Mouse (Mus musculus): Measurements from ENCODE around the gene Gm17374. TPM values are rescaled to one million over a fixed set of nuclear protein-coding genes. Genes with fewer than 3 reads are reported as not detected.
"Not testable (repeated sequence)": the region's sequence is repeated elsewhere in the genome, so short reads cannot be mapped to it uniquely, and the experiment has no call there.

Gm17374 gene
- polyA plus RNA-seq (2015; fragmentation: Nextera tagmentation; extraction: Ambion mirVana): not detected in 2 replicates

DNA sequence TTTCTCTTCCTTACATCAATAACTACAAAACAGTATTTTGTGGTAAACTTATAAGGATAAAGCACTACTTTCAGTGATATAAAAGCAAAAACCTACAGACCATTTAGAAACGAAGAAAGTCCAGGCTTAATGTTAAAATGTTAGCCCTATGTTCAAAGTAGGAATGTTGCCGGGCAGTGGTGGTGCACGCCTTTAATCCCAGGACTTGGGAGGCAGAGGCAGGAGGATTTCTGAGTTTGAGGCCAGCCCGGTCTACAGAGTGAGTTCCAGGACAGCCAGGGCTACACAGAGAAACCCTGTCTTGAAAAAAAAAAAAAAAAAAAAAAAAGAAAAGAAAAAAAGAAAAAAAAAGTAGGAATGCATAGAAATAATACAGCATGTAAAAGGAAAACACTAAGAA lies at the start of gene Gm17374:
Gene Gm17374 (plus strand): TSS at position 301 of the 400 bp plus-strand sequence.
- not testable (repeated sequence) for H3K4me2 ChIP-seq; H3K27me3 ChIP-seq (replicated peaks); ATAC-seq (replicated peaks); H3K4me3 ChIP-seq; H3K27ac ChIP-seq; H3K9ac ChIP-seq; H3K4me1 ChIP-seq; H3K9me3 ChIP-seq
- WGBS: 91% methylated on average over 4 of the region's 4 CpGs
- peaks cover 17% of the 10 kb centered on the region; the same call in 1 of the 2 replicates for H3K36me3 ChIP-seq (replicated peaks)

DNA sequence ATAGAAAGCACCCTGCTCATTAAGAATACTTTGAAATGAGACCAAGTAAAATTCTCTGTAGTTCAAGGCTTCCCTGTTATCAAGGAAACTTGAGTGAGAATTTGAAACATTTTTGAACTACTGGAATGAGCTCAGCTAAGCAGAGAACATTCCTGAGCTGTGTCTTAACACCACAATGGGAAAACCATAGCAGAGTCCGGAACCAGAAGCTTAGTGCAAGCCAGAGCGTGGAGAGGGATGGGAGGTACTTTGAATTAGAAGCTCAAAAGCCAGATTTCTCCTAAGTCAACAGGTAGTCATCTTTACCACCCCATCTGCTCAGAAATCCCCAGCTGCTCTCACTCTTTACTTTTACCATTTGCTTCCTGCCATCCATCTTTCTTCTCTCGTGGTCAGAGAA lies 46.9 kb upstream of the Gm17374 start:
- H3K36me3 ChIP-seq (replicated peaks): no peaks in the 10 kb centered on the region
- H3K4me3 ChIP-seq: no peak overlapping the region
- H3K9ac ChIP-seq: no peak overlapping the region
- H3K4me1 ChIP-seq: no peaks in the 10 kb centered on the region
- H3K27ac ChIP-seq: no peak overlapping the region
- no peaks in the 10 kb centered on the region for H3K27me3 ChIP-seq (replicated peaks)
- 81% methylated on average over 3 of the region's 3 CpGs for WGBS
- no peaks in the 10 kb centered on the region for H3K9me3 ChIP-seq
- no peak overlapping the region for H3K4me2 ChIP-seq
- ATAC-seq (replicated peaks): no peak

DNA sequence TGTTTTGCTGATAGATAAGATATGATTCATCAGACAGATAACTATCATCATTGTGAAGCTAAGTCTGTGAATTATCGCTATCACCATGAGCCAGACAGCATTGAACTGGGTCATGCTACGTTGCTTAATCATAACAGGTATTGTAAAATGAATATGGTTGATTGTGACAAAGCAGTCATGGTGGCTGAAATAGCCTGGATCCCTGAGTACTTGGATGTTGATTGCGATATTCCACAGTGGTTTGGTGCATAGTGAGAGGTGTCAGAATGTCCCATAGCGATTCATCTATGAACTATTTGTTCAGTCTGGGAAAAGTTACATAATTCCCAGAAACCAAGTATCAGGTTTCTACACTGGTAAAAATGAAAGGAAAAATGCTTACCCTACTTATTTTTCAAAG lies 44.2 kb upstream of the Gm17374 start:
- H3K4me2 ChIP-seq: no peak overlapping the region
- no peak overlapping the region for H3K4me3 ChIP-seq
- H3K4me1 ChIP-seq: no peaks in the 10 kb centered on the region
- no peaks in the 10 kb centered on the region for H3K9me3 ChIP-seq
- no peak overlapping the region for H3K9ac ChIP-seq
- no peaks in the 10 kb centered on the region for H3K27me3 ChIP-seq (replicated peaks)
- 92% methylated on average over 4 of the region's 4 CpGs for WGBS
- no peaks in the 10 kb centered on the region for H3K36me3 ChIP-seq (replicated peaks)
- no peak for ATAC-seq (replicated peaks)
- H3K27ac ChIP-seq: no peak overlapping the region

DNA sequence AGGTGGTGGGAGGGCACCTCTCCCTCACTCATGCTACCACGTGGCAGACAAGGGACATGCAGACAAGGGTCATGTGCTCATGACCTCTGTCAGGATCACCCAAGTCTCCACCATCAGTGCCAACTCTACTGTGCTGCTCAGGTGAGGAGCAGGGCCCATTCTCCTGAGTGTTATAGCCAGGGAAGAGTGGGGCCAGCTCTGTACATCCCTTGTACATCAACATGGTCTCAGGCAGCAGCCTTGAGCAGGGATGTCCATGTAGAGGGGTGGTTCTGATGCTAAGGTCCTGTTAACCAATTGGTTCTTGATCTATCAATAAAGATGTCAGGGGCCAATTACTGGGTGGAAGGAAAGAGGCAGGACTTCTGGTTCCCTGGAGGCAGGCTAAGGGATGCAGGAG lies 42.9 kb upstream of the Gm17374 start:
- Histone ChIP-seq H3K4me3 (no peak overlapping the region), H3K9me3 (no peaks in the 10 kb centered on the region), H3K9ac (no peak overlapping the region), H3K4me2 (no peak overlapping the region), H3K27me3 (replicated peaks) (no peaks in the 10 kb centered on the region), H3K27ac (no peak overlapping the region), H3K36me3 (replicated peaks) (no peaks in the 10 kb centered on the region), H3K4me1 (no peaks in the 10 kb centered on the region)
- 39% methylated on average over 1 of the region's 1 CpGs for WGBS
- no peak for ATAC-seq (replicated peaks)

DNA sequence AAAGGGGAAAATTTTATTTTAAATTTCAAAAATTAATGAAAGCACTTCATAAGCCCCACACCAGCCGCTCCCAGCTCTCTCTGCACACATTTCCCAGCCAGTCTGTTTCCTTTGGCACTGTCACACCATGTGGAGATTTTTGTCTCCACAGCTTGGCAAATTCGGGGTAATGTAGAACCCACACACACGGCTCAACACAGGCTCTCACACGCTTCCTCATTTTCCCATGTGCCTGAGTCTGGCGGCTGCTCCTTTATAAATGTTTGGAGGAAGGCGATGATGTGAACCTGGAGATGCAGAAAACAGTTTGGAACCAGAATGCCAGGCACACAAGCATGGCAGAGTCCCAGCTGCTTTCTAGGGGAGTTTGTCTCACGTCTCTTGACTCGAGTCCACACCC lies 38.0 kb upstream of the Gm17374 start:
- no peak overlapping the region for H3K9ac ChIP-seq
- 91% methylated on average over 8 of the region's 8 CpGs for WGBS
- ATAC-seq (replicated peaks): no peak
- H3K4me2 ChIP-seq: no peak overlapping the region
- H3K4me3 ChIP-seq: no peak overlapping the region
- H3K36me3 ChIP-seq (replicated peaks): no peaks in the 10 kb centered on the region
- H3K27me3 ChIP-seq (replicated peaks): no peaks in the 10 kb centered on the region
- no peak overlapping the region for H3K27ac ChIP-seq
- no peaks in the 10 kb centered on the region for H3K9me3 ChIP-seq
- no peaks in the 10 kb centered on the region for H3K4me1 ChIP-seq

DNA sequence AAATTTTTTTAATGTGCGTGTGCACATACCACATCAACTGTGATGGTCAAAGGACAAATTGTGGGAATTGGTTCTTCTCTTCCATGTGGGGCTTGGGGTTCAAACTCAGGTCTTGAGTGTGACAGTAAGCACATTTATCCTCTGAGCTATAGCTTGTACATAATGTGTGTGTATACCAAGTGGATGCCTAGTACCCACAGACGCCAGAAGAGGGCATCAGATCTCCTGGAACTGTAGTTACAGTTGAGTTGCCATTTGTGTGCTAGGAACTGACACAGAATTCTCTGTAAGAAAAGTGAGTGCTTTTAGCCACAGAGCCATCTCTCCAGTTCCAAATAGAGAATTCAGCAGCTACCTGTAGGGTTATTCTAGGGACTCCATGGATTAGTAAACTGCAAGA lies 26.3 kb upstream of the Gm17374 start:
- Histone ChIP-seq H3K9ac (no peak overlapping the region), H3K4me3 (no peak overlapping the region), H3K4me2 (no peak overlapping the region), H3K9me3 (no peaks in the 10 kb centered on the region), H3K27me3 (replicated peaks) (no peaks in the 10 kb centered on the region), H3K4me1 (no peaks in the 10 kb centered on the region), H3K27ac (no peak overlapping the region), H3K36me3 (replicated peaks) (peaks cover 25% of the 10 kb centered on the region; the same call in 1 of the 2 replicates)
- no peak for ATAC-seq (replicated peaks)
- 90% methylated on average over 2 of the region's 2 CpGs for WGBS

DNA sequence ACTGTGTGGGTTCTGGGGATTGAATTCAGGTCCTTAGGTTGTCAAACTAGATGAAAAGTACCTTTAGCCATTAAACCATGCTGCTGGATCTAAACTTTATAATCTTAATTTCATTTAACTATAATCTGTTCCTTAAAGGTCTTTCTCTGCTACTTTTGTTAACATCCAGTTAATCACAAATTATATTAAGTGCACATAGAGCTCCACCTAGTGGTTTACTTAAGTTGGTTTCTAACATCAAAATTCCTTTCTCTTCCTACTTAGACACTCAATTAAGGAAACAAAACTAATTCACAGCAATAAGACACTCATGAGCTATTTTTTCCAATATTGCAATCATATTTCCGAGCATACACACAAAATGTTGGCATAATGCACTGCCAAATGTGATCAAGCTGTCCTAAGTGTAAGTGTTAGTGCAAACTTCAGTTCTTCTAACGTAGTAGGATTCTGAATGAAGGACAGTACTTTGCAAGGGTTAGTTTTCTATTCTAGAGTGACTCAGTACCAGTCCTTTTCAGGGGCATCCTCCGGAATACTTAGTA lies 7.4 kb downstream of the Gm17374 start:
- ATAC-seq (replicated peaks): no peak

DNA sequence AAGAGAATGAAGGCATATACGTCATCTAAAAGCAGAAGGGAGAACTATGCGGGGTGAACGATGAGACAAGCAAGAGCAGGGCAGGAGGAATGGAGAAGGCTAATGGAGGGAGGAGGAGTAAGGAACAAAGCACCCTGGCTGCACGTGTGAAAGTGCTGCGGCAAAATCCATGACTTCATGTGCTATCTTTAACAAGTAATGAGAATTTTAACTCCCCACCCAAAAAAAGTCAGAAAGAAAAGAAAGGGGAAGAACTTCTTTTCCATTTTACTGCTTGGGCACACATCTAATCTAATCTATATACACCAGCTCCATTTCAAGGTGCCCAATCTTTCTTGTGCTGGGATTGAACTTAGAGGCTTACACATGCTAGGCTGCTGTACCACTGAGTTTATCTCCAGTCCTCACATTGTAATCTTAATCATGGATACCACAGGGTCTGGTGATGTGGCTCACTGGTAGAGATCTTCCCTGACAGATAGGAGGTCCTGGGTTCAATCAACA lies 11.6 kb downstream of the Gm17374 start:
- 94% methylated on average over 5 of the region's 5 CpGs for WGBS
- no peak overlapping the region for H3K9ac ChIP-seq
- H3K27me3 ChIP-seq (replicated peaks): no peaks in the 10 kb centered on the region
- peaks cover 2% of the 10 kb centered on the region; the same call in 1 of the 2 replicates for H3K36me3 ChIP-seq (replicated peaks)
- no peak overlapping the region for H3K4me2 ChIP-seq
- H3K4me3 ChIP-seq: no peak overlapping the region
- no peaks in the 10 kb centered on the region for H3K9me3 ChIP-seq
- no peak for ATAC-seq (replicated peaks)
- H3K27ac ChIP-seq: no peak overlapping the region
- H3K4me1 ChIP-seq: no peaks in the 10 kb centered on the region

More for the DNA sequence above, 7.4 kb downstream of the Gm17374 start:
- Histone ChIP-seq H3K4me3 (no peak overlapping the region), H3K9me3 (no peaks in the 10 kb centered on the region), H3K27me3 (replicated peaks) (no peaks in the 10 kb centered on the region), H3K36me3 (replicated peaks) (peaks cover 15% of the 10 kb centered on the region; the same call in 1 of the 2 replicates), H3K4me2 (no peak overlapping the region), H3K27ac (no peak overlapping the region), H3K9ac (no peak overlapping the region), H3K4me1 (no peaks in the 10 kb centered on the region)
- 82% methylated on average over 3 of the region's 3 CpGs for WGBS

DNA sequence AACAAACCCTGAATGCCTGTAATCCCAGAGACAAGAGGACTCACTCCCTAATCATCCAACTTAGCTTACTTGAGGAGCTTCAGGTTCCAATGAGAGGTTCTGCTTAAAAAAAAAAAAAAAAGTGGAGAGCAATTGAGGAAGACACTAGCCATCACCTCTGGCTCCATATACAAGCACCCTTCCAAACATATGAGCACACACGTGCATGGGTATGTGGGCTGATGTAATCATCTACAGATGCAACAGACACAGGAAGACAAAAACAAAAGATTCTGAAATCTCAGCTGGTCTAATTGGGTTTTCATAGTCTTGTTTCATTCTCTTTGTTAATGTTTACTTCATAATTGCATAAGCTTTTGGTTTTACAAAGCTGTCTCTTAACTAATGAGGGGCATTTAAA lies 17.2 kb downstream of the Gm17374 start:
- Histone ChIP-seq H3K27me3 (replicated peaks) (no peaks in the 10 kb centered on the region), H3K27ac (no peak overlapping the region), H3K4me2 (no peak overlapping the region), H3K9ac (no peak overlapping the region), H3K36me3 (replicated peaks) (peaks cover 4% of the 10 kb centered on the region; the same call in 1 of the 2 replicates), H3K9me3 (no peaks in the 10 kb centered on the region), H3K4me3 (no peak overlapping the region), H3K4me1 (peaks cover 21% of the 10 kb centered on the region)
- 90% methylated on average over 1 of the region's 1 CpGs for WGBS
- ATAC-seq (replicated peaks): no peak

DNA sequence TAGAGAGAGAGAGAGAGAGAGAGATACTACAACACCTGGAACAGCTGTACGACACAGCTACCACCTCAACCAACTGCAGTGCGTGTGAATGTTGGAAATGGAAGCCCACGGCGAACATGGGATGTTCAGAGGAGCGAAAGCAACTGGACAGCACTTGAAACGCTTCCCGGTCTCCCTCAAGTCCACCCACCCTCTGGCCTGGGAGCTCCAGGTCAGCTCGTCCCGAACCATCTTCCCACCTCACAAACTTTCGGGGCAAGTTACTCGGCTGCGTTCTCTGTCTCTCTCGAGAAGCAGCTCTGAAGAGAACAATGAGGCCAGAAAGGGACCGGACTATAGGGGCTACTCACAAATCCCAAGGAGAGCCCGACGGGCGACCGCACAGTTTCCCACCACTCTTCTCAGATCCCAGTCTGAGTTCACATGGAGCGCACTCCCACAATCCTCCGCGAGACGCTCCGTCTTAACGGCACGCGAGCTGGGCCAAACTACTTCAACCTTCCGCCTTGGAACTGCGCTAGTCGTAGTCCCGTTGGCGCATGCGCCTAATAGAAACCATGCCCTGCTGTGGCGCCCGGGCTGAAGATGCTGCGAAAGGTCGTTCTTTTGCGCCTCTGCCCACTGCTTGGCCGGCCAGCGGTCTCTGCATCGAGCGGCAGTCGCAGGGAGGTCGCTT lies 18.4 kb downstream of the Gm17374 start, which contains the start of the genes Esf1 and Ndufaf5:
Gene Esf1 (minus strand): TSS at position 438 of the 676 bp plus-strand sequence.
Gene Ndufaf5 (plus strand): TSS at position 523 of the 676 bp plus-strand sequence.
- 0 out of 2 replicates have a peak, but pooled peaks cover 6% of the 10 kb centered on the region for H3K36me3 ChIP-seq (replicated peaks)
- no peaks in the 10 kb centered on the region for H3K9me3 ChIP-seq
- peaks cover 21% of the 10 kb centered on the region for H3K4me1 ChIP-seq
- no peaks in the 10 kb centered on the region for H3K27me3 ChIP-seq (replicated peaks)
- under 1% methylated on average over 43 of the region's 43 CpGs for WGBS
- ATAC-seq (replicated peaks): peak; percentile 99
- peak within 1 kb of the TSS; percentile 89 for H3K4me3 ChIP-seq
- H3K9ac ChIP-seq: peak within 1 kb of the TSS; percentile 84
- H3K4me2 ChIP-seq: peak within 1 kb of the TSS; percentile 62
- peak within 1 kb of the TSS; percentile 81 for H3K27ac ChIP-seq

DNA sequence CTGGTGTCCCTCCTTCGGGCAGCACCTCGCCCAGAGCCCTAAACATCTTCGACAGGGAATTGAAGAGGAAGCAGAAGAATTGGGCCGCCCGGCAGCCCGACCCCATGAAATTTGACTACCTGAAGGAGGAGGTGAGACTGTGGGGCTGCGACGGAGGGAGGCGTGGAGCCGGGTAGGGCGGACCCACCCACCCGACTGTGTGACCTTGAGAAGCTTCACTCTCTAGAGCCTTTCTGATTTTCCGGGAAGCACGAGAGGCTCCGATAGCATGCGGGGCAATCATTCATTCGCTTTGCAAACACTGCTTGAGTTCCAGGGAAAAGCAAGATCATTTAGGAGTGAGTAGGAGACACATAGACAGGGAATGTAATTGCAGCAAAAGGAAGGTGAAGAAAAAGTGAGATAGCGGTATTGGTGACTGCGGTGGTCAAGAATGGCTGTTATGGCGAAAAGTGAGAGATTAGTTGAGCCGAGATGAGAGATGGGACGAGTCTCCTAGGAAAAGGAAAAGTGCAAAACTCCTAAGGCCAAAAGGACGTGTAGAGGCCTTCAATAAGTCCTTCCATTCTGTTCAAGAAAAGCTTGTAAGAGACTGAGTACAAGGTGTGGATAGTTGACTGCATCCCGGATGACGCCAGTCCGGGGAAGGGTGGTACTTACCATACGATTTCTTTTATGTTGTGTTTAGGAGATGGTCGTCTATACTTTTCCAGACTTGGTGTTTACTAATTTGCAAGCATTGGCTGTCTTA lies 19.1 kb downstream of the Gm17374 start:
- Histone ChIP-seq H3K4me1 (peaks cover 21% of the 10 kb centered on the region), H3K9ac (peak overlapping the region; percentile 84), H3K27ac (peak overlapping the region; percentile 81), H3K36me3 (replicated peaks) (0 out of 2 replicates have a peak, but pooled peaks cover 6% of the 10 kb centered on the region), H3K27me3 (replicated peaks) (no peaks in the 10 kb centered on the region), H3K9me3 (no peaks in the 10 kb centered on the region), H3K4me3 (peak overlapping the region; percentile 89), H3K4me2 (peak overlapping the region; percentile 62)
- 9% methylated on average over 28 of the region's 28 CpGs for WGBS
- peak; percentile 87 for ATAC-seq (replicated peaks)

DNA sequence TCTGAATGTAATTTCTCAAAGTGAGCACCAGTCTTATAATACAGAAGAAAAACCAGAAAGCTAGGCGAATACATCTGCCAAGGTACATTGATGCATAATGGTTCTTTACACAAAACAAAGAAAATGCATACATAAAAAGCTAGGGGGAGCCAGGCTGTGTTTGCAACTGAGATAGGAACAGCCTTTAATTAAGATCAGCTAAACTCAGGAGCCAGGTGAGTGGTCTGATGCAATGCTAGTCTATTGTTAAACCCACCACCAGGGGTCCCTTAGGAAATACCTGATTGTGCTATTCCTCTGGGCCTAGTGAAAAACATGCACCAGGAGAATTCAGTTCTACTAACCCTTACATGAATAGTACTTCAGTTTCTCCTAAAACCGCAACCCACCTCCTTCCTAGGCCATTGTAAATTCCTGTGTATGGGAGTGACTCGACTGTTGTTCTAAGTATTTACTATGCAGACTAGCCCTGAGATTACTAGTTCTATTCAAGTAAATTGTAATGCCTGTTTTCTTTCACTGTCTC lies 33.9 kb downstream of the Gm17374 start:
- peaks cover 24% of the 10 kb centered on the region; the same call in 1 of the 2 replicates for H3K36me3 ChIP-seq (replicated peaks)
- ATAC-seq (replicated peaks): not testable (repeated sequence)

More for the DNA sequence above, 33.9 kb downstream of the Gm17374 start:
- H3K4me1 ChIP-seq; H3K4me3 ChIP-seq; H3K9me3 ChIP-seq; H3K4me2 ChIP-seq; H3K27ac ChIP-seq; H3K9ac ChIP-seq; H3K27me3 ChIP-seq (replicated peaks): not testable (repeated sequence)
- WGBS: 92% methylated on average over 3 of the region's 3 CpGs
